Mouse (Mus musculus) liver, adult 2 months (tissue): ENCODE results near the gene G430095P16Rik. TPM values are rescaled to one million over a fixed set of nuclear protein-coding genes. Genes with fewer than 3 reads are reported as not detected.

ENCODE experiments used
- DNase-seq: peaks from one replicate; pipeline ENCODE4 v3.0.0-alpha.2; 2011; ENCODE audit warnings: low read depth, low spot score; ENCODE audit errors: extremely low read depth
- H3K27ac ChIP-seq: fragments of 200-500 bp; replicated peaks from 2 replicates; pipeline ENCODE4 v1.5.1; 2012; ENCODE audit warnings: low read depth, mild to moderate bottlenecking, control low read depth, inconsistent platforms, low read length; ENCODE audit not compliant: insufficient read depth
- H3K27me3 ChIP-seq: fragments of 200-500 bp; 2 replicates; pipeline ENCODE4 v1.6.1; 2012; ENCODE audit warnings: mild to moderate bottlenecking, moderate library complexity, low read length, inconsistent platforms; ENCODE audit not compliant: control insufficient read depth, insufficient read depth
- H3K36me3 ChIP-seq: fragments of 200-500 bp; 2 replicates; pipeline ENCODE4 v1.6.1; 2012; ENCODE audit warnings: low read length, inconsistent platforms; ENCODE audit not compliant: control insufficient read depth, insufficient read depth
- H3K4me1 ChIP-seq: fragments of 200-500 bp; 2 replicates; pipeline ENCODE4 v1.6.1; 2011; ENCODE audit warnings: low read length; ENCODE audit not compliant: control insufficient read depth, insufficient read depth
- H3K4me3 ChIP-seq: fragments of 200-500 bp; 2 replicates; pipeline ENCODE4 v1.5.1; 2011; ENCODE audit warnings: low read depth, mild to moderate bottlenecking, control low read depth, low read length, moderate library complexity; ENCODE audit not compliant: insufficient read depth
- H3K79me2 ChIP-seq: fragments of 200-500 bp; 2 replicates; pipeline ENCODE4 v1.6.1; 2012; ENCODE audit warnings: inconsistent platforms, mild to moderate bottlenecking, low read length, moderate library complexity; ENCODE audit not compliant: control insufficient read depth, insufficient read depth
- H3K9ac ChIP-seq: fragments of 200-500 bp; 2 replicates; pipeline ENCODE4 v1.6.1; 2012; ENCODE audit warnings: low read depth, mild to moderate bottlenecking, control low read depth, inconsistent platforms, low read length
- CTCF ChIP-seq: fragments of 200-500 bp; IDR thresholded peaks from 2 replicates; pipeline ENCODE4 v1.5.1; 2011; ENCODE audit warnings: low read depth, low read length, control low read depth
- POLR2A ChIP-seq: fragments of 200-500 bp; IDR thresholded peaks from 2 replicates; pipeline ENCODE4 v1.6.1; 2011; ENCODE audit warnings: low read length, control low read depth; ENCODE audit not compliant: insufficient read depth; ENCODE audit errors: extremely low read depth
- WGBS: fragments of 180-500 bp; shearing (Covaris S2); methylation state at CpG from one replicate; pipeline ENCODE4 v1.1.7; 2018; 5-methylcytosine and 5-hydroxymethylcytosine counted together
- polyA plus RNA-seq: library from polyadenylated mRNA; depleted of rRNA; stranded (reverse); fragments of >200 nt; gene quantifications from 2 replicates; pipeline ENCODE4 v1.2.3, GENCODE M21; 2012
- total RNA-seq: library from RNA; depleted of rRNA; stranded (reverse); fragments of >200 nt; gene quantifications from 2 replicates; pipeline ENCODE4 v1.2.3, GENCODE M21; 2014

Gene G430095P16Rik
- total and polyA plus RNA-seq, 2 experiments = not detected

- peaks cover 7% of the 10 kb centered on the region; the same call in 1 of the 2 replicates for H3K36me3 ChIP-seq
- WGBS = 89% methylated on average over 5 of the region's 5 CpGs
- no peak overlapping the region for H3K27ac ChIP-seq
- H3K9ac ChIP-seq = no peak overlapping the region
- H3K27me3 ChIP-seq = no peaks in the 10 kb centered on the region
- H3K4me3 ChIP-seq = no peak overlapping the region
- H3K79me2 ChIP-seq = no peaks in the 10 kb centered on the region
- DNase-seq = no peak
- TF ChIP-seq POLR2A = no peak
- no peak for TF ChIP-seq CTCF
- H3K4me1 ChIP-seq = peaks cover 19% of the 10 kb centered on the region
Measured at GRCm38 (mm10) chr8:84718959-84719690, 3.7 kb upstream of the G430095P16Rik start.

- peak overlapping the region; percentile 91 for H3K27ac ChIP-seq
- peaks cover 38% of the 10 kb centered on the region for H3K4me1 ChIP-seq
- no peaks in the 10 kb centered on the region for H3K79me2 ChIP-seq
- H3K36me3 ChIP-seq = peaks cover 7% of the 10 kb centered on the region; the same call in 1 of the 2 replicates
- no peak overlapping the region for H3K9ac ChIP-seq
- no peak for DNase-seq
- no peaks in the 10 kb centered on the region for H3K27me3 ChIP-seq
- TF ChIP-seq POLR2A (no peak), CTCF (no peak)
- WGBS = 79% methylated on average over 6 of the region's 6 CpGs
- no peak overlapping the region for H3K4me3 ChIP-seq
Measured at GRCm38 (mm10) chr8:84722530-84722849, 317 bp upstream of the G430095P16Rik start.

- Histone ChIP-seq H3K27ac (peak overlapping the region; percentile 91), H3K4me1 (peaks cover 38% of the 10 kb centered on the region), H3K4me3 (no peak overlapping the region), H3K9ac (peak overlapping the region; percentile 22), H3K36me3 (peaks cover 6% of the 10 kb centered on the region; the same call in 1 of the 2 replicates), H3K27me3 (no peaks in the 10 kb centered on the region), H3K79me2 (no peaks in the 10 kb centered on the region)
- 44% methylated on average over 7 of the region's 7 CpGs for WGBS
- TF ChIP-seq POLR2A (no peak), CTCF (no peak)
- no peak for DNase-seq
Measured at GRCm38 (mm10) chr8:84723571-84723900, 729 bp downstream of the G430095P16Rik start.

GRCm38 (mm10) chr8:84724683-84725082 lies 1.9 kb downstream of the G430095P16Rik start:
- peaks cover 6% of the 10 kb centered on the region; the same call in 1 of the 2 replicates for H3K36me3 ChIP-seq
- WGBS = 71% methylated on average over 9 of the region's 9 CpGs

GRCm38 (mm10) chr8:84725246-84725940 lies 2.6 kb downstream of the G430095P16Rik start:
- peak; percentile 80 for DNase-seq
- 30% methylated on average over 10 of the region's 10 CpGs for WGBS
- H3K4me3 ChIP-seq = no peak overlapping the region
- TF ChIP-seq POLR2A = no peak
- no peak for TF ChIP-seq CTCF
- H3K9ac ChIP-seq = peak overlapping the region; percentile 55
- H3K79me2 ChIP-seq = no peaks in the 10 kb centered on the region
- peaks cover 3% of the 10 kb centered on the region; the same call in 1 of the 2 replicates for H3K36me3 ChIP-seq
- peak overlapping the region; percentile 91 for H3K27ac ChIP-seq
- no peaks in the 10 kb centered on the region for H3K27me3 ChIP-seq
- H3K4me1 ChIP-seq = peaks cover 42% of the 10 kb centered on the region

More at GRCm38 (mm10) chr8:84724683-84725082, 1.9 kb downstream of the G430095P16Rik start:
- H3K79me2 ChIP-seq = no peaks in the 10 kb centered on the region
- H3K27ac ChIP-seq = peak overlapping the region; percentile 91
- no peaks in the 10 kb centered on the region for H3K27me3 ChIP-seq
- TF ChIP-seq CTCF = no peak
- TF ChIP-seq POLR2A = no peak
- DNase-seq = no peak
- peak overlapping the region; percentile 21; the same call in 1 of the 2 replicates for H3K9ac ChIP-seq
- peaks cover 38% of the 10 kb centered on the region for H3K4me1 ChIP-seq
- no peak overlapping the region for H3K4me3 ChIP-seq

GRCm38 (mm10) chr8:84725941-84726259 lies 3.1 kb downstream of the G430095P16Rik start:
- Histone ChIP-seq H3K27me3 (no peaks in the 10 kb centered on the region), H3K36me3 (peaks cover 1% of the 10 kb centered on the region; the same call in 1 of the 2 replicates), H3K79me2 (no peaks in the 10 kb centered on the region), H3K4me1 (peaks cover 42% of the 10 kb centered on the region), H3K9ac (peak overlapping the region; percentile 55), H3K27ac (peak overlapping the region; percentile 91), H3K4me3 (no peak overlapping the region)
- peak; percentile 88 for DNase-seq
- WGBS = 9% methylated on average over 3 of the region's 3 CpGs
- TF ChIP-seq CTCF (peak; percentile 39), POLR2A (no peak)
